Mouse (Mus musculus) myocyte (in vitro differentiated cells): Measurements from ENCODE around the gene Rad54l2. TPM values are rescaled to one million over a fixed set of nuclear protein-coding genes. Genes with fewer than 3 reads are reported as not detected.

Experiments used
- H3K27me3 ChIP-seq: one replicate; pipeline ENCODE4 v1.6.1; 2011; ENCODE audit not compliant: control insufficient read depth, insufficient read depth, insufficient read length
- H3K36me3 ChIP-seq: one replicate; pipeline ENCODE4 v1.6.1; 2011; ENCODE audit not compliant: control insufficient read depth, insufficient read depth
- H3K4me2 ChIP-seq: one replicate; pipeline ENCODE4 v1.6.1; 2011; ENCODE audit warnings: low read depth, control low read depth
- H3K4me3 ChIP-seq: one replicate; pipeline ENCODE4 v1.5.1; 2011; ENCODE audit warnings: mild to moderate bottlenecking, control low read depth, moderate library complexity
- H3K79me2 ChIP-seq: one replicate; pipeline ENCODE4 v1.6.1; 2011; ENCODE audit not compliant: control insufficient read depth, insufficient read depth
- H3ac ChIP-seq: one replicate; pipeline ENCODE4 v1.6.1; 2011; ENCODE audit not compliant: control insufficient read depth, insufficient read length
- CEBPB ChIP-seq: IDR thresholded peaks from 2 replicates; pipeline ENCODE4 v1.6.1; 2011; ENCODE audit warnings: mild to moderate bottlenecking, moderate library complexity; ENCODE audit not compliant: poor library complexity, insufficient read depth, severe bottlenecking
- E2F4 ChIP-seq: IDR thresholded peaks from one replicate; pipeline ENCODE4 v1.6.1; 2011; ENCODE audit warnings: mild to moderate bottlenecking, control low read depth, moderate library complexity; ENCODE audit not compliant: insufficient read depth
- MAX ChIP-seq: IDR thresholded peaks from one replicate; pipeline ENCODE4 v1.6.1; 2011; ENCODE audit warnings: low read depth, mild to moderate bottlenecking, control low read depth
- MYOD1 ChIP-seq, 3 experiments: IDR thresholded peaks; one replicate each; pipeline ENCODE4 v1.6.1; 2011; ENCODE audit warnings: control low read depth in 2 of 3, low read depth in 2 of 3, mild to moderate bottlenecking in 2 of 3, moderate library complexity in 1 of 3; ENCODE audit not compliant: insufficient read length in 2 of 3, control insufficient read depth in 1 of 3
- MYOG ChIP-seq, 3 experiments: IDR thresholded peaks; one replicate each; pipeline ENCODE4 v1.6.1; 2011; ENCODE audit warnings: control low read depth in 2 of 3, low read depth in 2 of 3, mild to moderate bottlenecking in 2 of 3; ENCODE audit not compliant: insufficient read length in 2 of 3, control insufficient read depth in 1 of 3, insufficient read depth in 1 of 3
- POLR2A ChIP-seq: IDR thresholded peaks from one replicate; pipeline ENCODE4 v1.6.1; 2011; ENCODE audit warnings: low read depth, mild to moderate bottlenecking, control low read depth, moderate library complexity; ENCODE audit not compliant: insufficient read length
- POLR2AphosphoS2 ChIP-seq: IDR thresholded peaks from one replicate; pipeline ENCODE4 v1.6.1; 2011; ENCODE audit warnings: low read depth, control low read depth; ENCODE audit not compliant: insufficient read length
- REST ChIP-seq: IDR thresholded peaks from one replicate; pipeline ENCODE4 v1.6.1; 2011; ENCODE audit warnings: mild to moderate bottlenecking, control low read depth, moderate library complexity; ENCODE audit not compliant: insufficient read depth, insufficient read length
- SRF ChIP-seq: IDR thresholded peaks from one replicate; pipeline ENCODE4 v1.6.1; 2011; ENCODE audit warnings: low read depth; ENCODE audit not compliant: control insufficient read depth, insufficient read length
- TCF12 ChIP-seq: IDR thresholded peaks from one replicate; pipeline ENCODE4 v1.6.1; 2011; ENCODE audit warnings: mild to moderate bottlenecking, control low read depth; ENCODE audit not compliant: poor library complexity, insufficient read depth, severe bottlenecking
- TCF3 ChIP-seq: IDR thresholded peaks from one replicate; pipeline ENCODE4 v1.6.1; 2011; ENCODE audit warnings: low read depth, control low read depth; ENCODE audit not compliant: insufficient read length
- USF1 ChIP-seq: IDR thresholded peaks from one replicate; pipeline ENCODE4 v1.6.1; 2011; ENCODE audit warnings: low read depth, mild to moderate bottlenecking, control low read depth, moderate library complexity
- polyA plus RNA-seq: library from polyadenylated mRNA; unstranded; fragments of >200 nt; fragmentation: generic; extraction: Trizol; gene quantifications from one replicate; pipeline ENCODE4 v1.2.1, GENCODE M21; 2012; ENCODE audit warnings: missing spikeins

Gene Rad54l2
- polyA plus RNA-seq, 1 experiment = 5.3 TPM

GRCm38 (mm10) chr9:106739056-106739455 lies 49.9 kb downstream of the Rad54l2 start:
- Histone ChIP-seq H3K36me3 (no peaks in the 10 kb centered on the region), H3ac (no peak overlapping the region), H3K27me3 (no peaks in the 10 kb centered on the region), H3K79me2 (no peaks in the 10 kb centered on the region), H3K4me2 (no peak overlapping the region), H3K4me3 (no peak overlapping the region)
- TF ChIP-seq MYOD1 (IDR thresholded peaks at IDR 0.05; ENCODE audit: control insufficient read depth in 1 of 3, insufficient read length in 2 of 3, low read depth in 2 of 3) (no peak), POLR2AphosphoS2 (no peak), TCF12 (no peak), REST (no peak), TCF3 (no peak), SRF (no peak), MAX (no peak), E2F4 (no peak), MYOG (IDR thresholded peaks at IDR 0.05; ENCODE audit: control insufficient read depth in 1 of 3, insufficient read depth in 1 of 3, insufficient read length in 2 of 3, low read depth in 2 of 3) (no peak), USF1 (no peak), POLR2A (no peak), CEBPB (no peak)

GRCm38 (mm10) chr9:106738199-106738985 lies 50.6 kb downstream of the Rad54l2 start:
- H3K36me3 ChIP-seq = no peaks in the 10 kb centered on the region
- no peaks in the 10 kb centered on the region for H3K79me2 ChIP-seq
- no peak overlapping the region for H3K4me2 ChIP-seq

GRCm38 (mm10) chr9:106733690-106734089 lies 55.3 kb downstream of the Rad54l2 start:
- Histone ChIP-seq H3K36me3 (no peaks in the 10 kb centered on the region), H3K27me3 (no peaks in the 10 kb centered on the region), H3ac (no peak overlapping the region), H3K4me2 (no peak overlapping the region), H3K4me3 (no peak overlapping the region), H3K79me2 (no peaks in the 10 kb centered on the region)
- no peak for TF ChIP-seq USF1
- no peak for TF ChIP-seq MYOD1 (IDR thresholded peaks at IDR 0.05; ENCODE audit: control insufficient read depth in 1 of 3, insufficient read length in 2 of 3, low read depth in 2 of 3)
- no peak for TF ChIP-seq CEBPB
- TF ChIP-seq POLR2A = no peak
- TF ChIP-seq REST = no peak
- no peak for TF ChIP-seq POLR2AphosphoS2
- no peak for TF ChIP-seq TCF12
- no peak for TF ChIP-seq MAX
- TF ChIP-seq TCF3 = no peak

More at GRCm38 (mm10) chr9:106738199-106738985, 50.6 kb downstream of the Rad54l2 start:
- Histone ChIP-seq H3K27me3 (no peaks in the 10 kb centered on the region), H3ac (no peak overlapping the region), H3K4me3 (no peak overlapping the region)
- TF ChIP-seq POLR2A (no peak), REST (no peak), SRF (no peak), POLR2AphosphoS2 (no peak), MYOG (IDR thresholded peaks at IDR 0.05; ENCODE audit: control insufficient read depth in 1 of 3, insufficient read depth in 1 of 3, insufficient read length in 2 of 3, low read depth in 2 of 3) (no peak), MAX (no peak), E2F4 (no peak), MYOD1 (IDR thresholded peaks at IDR 0.05; ENCODE audit: control insufficient read depth in 1 of 3, insufficient read length in 2 of 3, low read depth in 2 of 3) (no peak), TCF12 (no peak), CEBPB (no peak), USF1 (no peak), TCF3 (no peak)

- Histone ChIP-seq H3K4me3 (no peak overlapping the region), H3ac (no peak overlapping the region), H3K79me2 (no peaks in the 10 kb centered on the region), H3K27me3 (no peaks in the 10 kb centered on the region), H3K36me3 (no peaks in the 10 kb centered on the region), H3K4me2 (no peak overlapping the region)
- TF ChIP-seq POLR2AphosphoS2 (no peak), USF1 (no peak), SRF (no peak), E2F4 (no peak), CEBPB (no peak)
Measured at GRCm38 (mm10) chr9:106729416-106729815, 59.6 kb downstream of the Rad54l2 start.

- Histone ChIP-seq H3K36me3 (no peaks in the 10 kb centered on the region), H3ac (no peak overlapping the region), H3K4me3 (no peak overlapping the region), H3K79me2 (no peaks in the 10 kb centered on the region), H3K4me2 (no peak overlapping the region), H3K27me3 (no peaks in the 10 kb centered on the region)
- no peak for TF ChIP-seq REST
- TF ChIP-seq MAX = no peak
- no peak for TF ChIP-seq USF1
- TF ChIP-seq MYOG (IDR thresholded peaks at IDR 0.05; ENCODE audit: control insufficient read depth in 1 of 3, insufficient read depth in 1 of 3, insufficient read length in 2 of 3, low read depth in 2 of 3) = no peak
- TF ChIP-seq E2F4 = no peak
- no peak for TF ChIP-seq CEBPB
- TF ChIP-seq POLR2A = no peak
- TF ChIP-seq SRF = no peak
- TF ChIP-seq MYOD1 (IDR thresholded peaks at IDR 0.05; ENCODE audit: control insufficient read depth in 1 of 3, insufficient read length in 2 of 3, low read depth in 2 of 3) = no peak
- TF ChIP-seq TCF12 = no peak
- TF ChIP-seq TCF3 = no peak
- no peak for TF ChIP-seq POLR2AphosphoS2
Measured at GRCm38 (mm10) chr9:106726891-106727290, 62.1 kb downstream of the Rad54l2 start.
